In the genomic region with DNA sequence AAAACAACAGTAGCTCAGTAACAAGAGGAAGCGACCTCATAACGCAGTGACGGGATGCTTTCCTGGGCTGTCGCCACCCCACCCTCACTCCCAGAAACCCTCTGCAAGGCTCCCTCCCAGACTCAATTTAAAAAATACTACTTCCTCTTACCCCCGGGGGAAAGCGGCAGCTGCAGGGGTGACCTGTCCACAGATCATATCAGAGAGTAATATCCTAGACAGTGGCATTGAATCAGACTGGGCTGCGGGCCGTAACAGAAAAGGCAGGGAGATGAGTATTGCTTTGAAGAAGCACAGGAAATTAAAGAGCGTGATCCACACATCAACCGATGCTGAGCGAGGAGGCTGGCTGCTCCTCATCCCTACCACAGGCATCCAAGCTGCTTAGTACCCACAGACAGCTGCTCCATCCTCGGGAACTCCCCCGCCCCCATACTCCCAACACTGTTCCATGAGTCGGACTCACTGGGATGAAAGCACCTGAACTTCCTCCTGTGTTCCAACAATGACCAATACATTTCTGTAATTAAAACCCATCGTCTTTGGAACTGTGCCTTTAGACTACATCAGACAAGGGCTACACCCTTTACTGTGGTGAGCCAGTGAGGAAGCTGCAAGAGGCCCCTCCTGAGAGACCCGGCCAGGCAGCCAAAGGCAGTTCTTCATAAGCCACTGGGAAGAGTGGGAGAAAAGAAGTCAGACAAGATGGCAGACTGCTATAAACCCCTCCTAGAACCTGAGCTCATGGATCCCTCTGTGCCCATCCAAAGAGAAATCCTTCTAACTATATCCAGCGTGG, we compare ENCODE assay signal across 9 mouse cellular contexts.
DNase-seq lines count a peak whose midpoint lies in the region; ATAC-seq lines count a peak whose summit lies in the region.
"Had no signal": no experiment of that assay in that cellular context is flagged by ENCODE, and none has a peak within 500 bp of the region (broad histone marks: within the 10 kb centered on the region; RNA-seq: fewer than 3 reads in every experiment).

No protein-coding gene starts in this region.

- no peak overlapping the region for H3K4me2 ChIP-seq in limb, embryonic 11.5 days (ENCODE audit: low read depth, severe bottlenecking)
- no peak overlapping the region for H3K4me2 ChIP-seq in forebrain, embryonic 11.5 days (ENCODE audit: low read depth, low read length, severe bottlenecking)
- H3K4me2 ChIP-seq in intestine, embryonic 16.5 days (ENCODE audit: low read depth, low read length): no peak overlapping the region

- H3K9me3 ChIP-seq in limb, embryonic 11.5 days (ENCODE audit: control insufficient read depth, low read length): no peaks in the 10 kb centered on the region
- no peaks in the 10 kb centered on the region for H3K9me3 ChIP-seq in limb, embryonic 10.5 days (replicated peaks)
- no peaks in the 10 kb centered on the region for H3K9me3 ChIP-seq in forebrain, embryonic 11.5 days (ENCODE audit: control insufficient read depth, low read length)
- no peaks in the 10 kb centered on the region for H3K9me3 ChIP-seq in intestine, embryonic 16.5 days (ENCODE audit: control insufficient read depth, low read length)

- no peaks in the 10 kb centered on the region for H3K27me3 ChIP-seq in limb, embryonic 11.5 days (ENCODE audit: control insufficient read depth, insufficient read depth, low read length)
- H3K27me3 ChIP-seq in limb, embryonic 10.5 days (ENCODE audit: low read depth, poor library complexity, severe bottlenecking): peaks cover 2% of the 10 kb centered on the region; the same call in 1 of the 2 replicates
- H3K27me3 ChIP-seq in forebrain, embryonic 11.5 days (ENCODE audit: control insufficient read depth, insufficient read depth, low read length): no peaks in the 10 kb centered on the region
- no peaks in the 10 kb centered on the region for H3K27me3 ChIP-seq in intestine, embryonic 16.5 days (replicated peaks; ENCODE audit: control insufficient read depth, insufficient read depth, low read length)

- H3K36me3 ChIP-seq in limb, embryonic 11.5 days (ENCODE audit: control insufficient read depth, insufficient read depth, low read length): no peaks in the 10 kb centered on the region; the same call in 1 of the 2 replicates
- peaks cover 54% of the 10 kb centered on the region for H3K36me3 ChIP-seq in limb, embryonic 10.5 days
- H3K36me3 ChIP-seq in forebrain, embryonic 11.5 days (ENCODE audit: control insufficient read depth, insufficient read depth, low read length): no peaks in the 10 kb centered on the region
- no peaks in the 10 kb centered on the region for H3K36me3 ChIP-seq in intestine, embryonic 16.5 days (ENCODE audit: control insufficient read depth, insufficient read depth, low read length)

- DNase-seq in limb, embryonic 11.5 days (ENCODE audit: low spot score): peak; percentile 44
- no peak for DNase-seq in limb, embryonic 10.5 days (ENCODE audit: low spot score)
- DNase-seq in MN1 (ENCODE audit: low spot score): peak; percentile 54
- peak; percentile 51 for DNase-seq in forebrain, embryonic 11.5 days (ENCODE audit: low spot score)
- DNase-seq in adrenal gland, postnatal 10 days: no peak
- DNase-seq in c-Kit-positive CD71-positive TER-119-positive erythroid progenitor cells, embryonic 14.5 days (ENCODE audit: low spot score): no peak

- WGBS in limb, embryonic 11.5 days: 44% methylated on average over 17 of the region's 17 CpGs
- WGBS in limb, embryonic 10.5 days: 54% methylated on average over 17 of the region's 17 CpGs
- 72% methylated on average over 17 of the region's 17 CpGs for WGBS in forebrain, embryonic 11.5 days
- WGBS in intestine, embryonic 16.5 days: 50% methylated on average over 17 of the region's 17 CpGs

- H3K9ac ChIP-seq in limb, embryonic 11.5 days (ENCODE audit: low read length): no peak overlapping the region
- H3K9ac ChIP-seq in forebrain, embryonic 11.5 days (ENCODE audit: low read length): no peak overlapping the region
- H3K9ac ChIP-seq in intestine, embryonic 16.5 days (ENCODE audit: low read depth, low read length): no peak overlapping the region

- H3K4me1 ChIP-seq in limb, embryonic 11.5 days (ENCODE audit: control insufficient read depth, insufficient read depth, low read length): peaks cover 25% of the 10 kb centered on the region
- peaks cover 85% of the 10 kb centered on the region for H3K4me1 ChIP-seq in limb, embryonic 10.5 days
- peaks cover 12% of the 10 kb centered on the region; the same call in 1 of the 2 replicates for H3K4me1 ChIP-seq in forebrain, embryonic 11.5 days (replicated peaks; ENCODE audit: control insufficient read depth, insufficient read depth, low read length)
- H3K4me1 ChIP-seq in intestine, embryonic 16.5 days (ENCODE audit: control insufficient read depth, insufficient read depth, low read length): peaks cover 34% of the 10 kb centered on the region

- no peak overlapping the region; the same call in 1 of the 2 replicates for H3K27ac ChIP-seq in limb, embryonic 11.5 days (replicated peaks; ENCODE audit: low read depth, low read length)
- H3K27ac ChIP-seq in limb, embryonic 10.5 days: no peak overlapping the region
- no peak overlapping the region for H3K27ac ChIP-seq in forebrain, embryonic 11.5 days (ENCODE audit: low read depth, low read length)
- peak overlapping the region; percentile 23; the same call in 1 of the 2 replicates for H3K27ac ChIP-seq in intestine, embryonic 16.5 days (ENCODE audit: low read length)
- H3K27ac ChIP-seq: macrophage had no signal

- no peak overlapping the region for H3K4me3 ChIP-seq in limb, embryonic 11.5 days (ENCODE audit: low read depth, low read length)
- no peak overlapping the region for H3K4me3 ChIP-seq in limb, embryonic 10.5 days
- no peak overlapping the region for H3K4me3 ChIP-seq in forebrain, embryonic 11.5 days (ENCODE audit: low read depth, low read length)
- no peak overlapping the region for H3K4me3 ChIP-seq in intestine, embryonic 16.5 days (ENCODE audit: low read length)

- ATAC-seq in limb, embryonic 11.5 days (ENCODE audit: insufficient number of reproducible peaks, low FRiP score, low TSS enrichment, low read depth): no peak
- ATAC-seq in forebrain, embryonic 11.5 days (replicated peaks; ENCODE audit: low FRiP score): no peak
- peak; percentile 41 for ATAC-seq in intestine, embryonic 16.5 days
- peak; percentile 60 for ATAC-seq in monocyte, adult 5-6 weeks (replicated peaks; ENCODE audit: insufficient number of reproducible peaks, low FRiP score, low TSS enrichment, poor library complexity, severe bottlenecking)

Comparison
In these comparisons a context has a peak if more than half of its experiments do, and no peak if none do; other contexts are left out.
1. DNase-seq: peak in limb, embryonic 11.5 days (single experiment), MN1 (single experiment) and forebrain, embryonic 11.5 days (single experiment); none in limb, embryonic 10.5 days (single experiment), adrenal gland, postnatal 10 days (single experiment) and c-Kit-positive CD71-positive TER-119-positive erythroid progenitor cells, embryonic 14.5 days (single experiment).
2. ATAC-seq: peak in intestine, embryonic 16.5 days (single experiment) and monocyte, adult 5-6 weeks (single experiment); none in limb, embryonic 11.5 days (single experiment) and forebrain, embryonic 11.5 days (single experiment).